Mouse (Mus musculus): Measurements from ENCODE around the gene Park7.
"Not testable (repeated sequence)": the region's sequence is repeated elsewhere in the genome, so short reads cannot be mapped to it uniquely, and the experiment has no call there.

Park7 gene

GRCm38 (mm10) chr4:150910164-150910951, 3.9 kb downstream of the Park7 start:
- DNase-seq (ENCODE audit: low spot score), result no peak

GRCm38 (mm10) chr4:150909451-150910156, 4.6 kb downstream of the Park7 start:
- DNase-seq (ENCODE audit: low spot score), result peak; percentile 97

- not testable (repeated sequence) for DNase-seq (ENCODE audit: low spot score)
Measured at GRCm38 (mm10) chr4:150908512-150908911, 5.7 kb downstream of the Park7 start.

GRCm38 (mm10) chr4:150907099-150907498, 7.1 kb downstream of the Park7 start:
- no peak for DNase-seq (ENCODE audit: low spot score)

- DNase-seq (ENCODE audit: low spot score), result peak; percentile 84
Measured at GRCm38 (mm10) chr4:150903091-150903742, 11.0 kb downstream of the Park7 start.

- DNase-seq (ENCODE audit: low spot score), result no peak
Measured at GRCm38 (mm10) chr4:150902062-150902461, 12.2 kb downstream of the Park7 start.

GRCm38 (mm10) chr4:150901651-150902050, 12.6 kb downstream of the Park7 start:
- DNase-seq (ENCODE audit: low spot score), result peak; percentile 76

- DNase-seq (ENCODE audit: low spot score), result no peak
Measured at GRCm38 (mm10) chr4:150900486-150900885, 13.8 kb downstream of the Park7 start.

GRCm38 (mm10) chr4:150898716-150899365, 15.4 kb downstream of the Park7 start:
- peak; percentile 75 for DNase-seq (ENCODE audit: low spot score)

GRCm38 (mm10) chr4:150896896-150897624, 17.2 kb downstream of the Park7 start:
- DNase-seq (ENCODE audit: low spot score), result no peak

- no peak for DNase-seq (ENCODE audit: low spot score)
Measured at GRCm38 (mm10) chr4:150894718-150895501, 19.3 kb downstream of the Park7 start.

- DNase-seq (ENCODE audit: low spot score), result no peak
Measured at GRCm38 (mm10) chr4:150891308-150891707, 22.9 kb downstream of the Park7 start.

- no peak for DNase-seq (ENCODE audit: low spot score)
Measured at GRCm38 (mm10) chr4:150889955-150890315, 24.3 kb downstream of the Park7 start.

GRCm38 (mm10) chr4:150889273-150889954, 24.8 kb downstream of the Park7 start:
- no peak for DNase-seq (ENCODE audit: low spot score)

- DNase-seq (ENCODE audit: low spot score), result no peak
Measured at GRCm38 (mm10) chr4:150888492-150888891, 25.7 kb downstream of the Park7 start.

- DNase-seq (ENCODE audit: low spot score), result no peak
Measured at GRCm38 (mm10) chr4:150887903-150888302, 26.3 kb downstream of the Park7 start.

GRCm38 (mm10) chr4:150882632-150883031, 31.6 kb downstream of the Park7 start:
- no peak for DNase-seq (ENCODE audit: low spot score)

- no peak for DNase-seq (ENCODE audit: low spot score)
Measured at GRCm38 (mm10) chr4:150880364-150880763, 33.9 kb downstream of the Park7 start.

GRCm38 (mm10) chr4:150879631-150880030, 34.6 kb downstream of the Park7 start:
- DNase-seq (ENCODE audit: low spot score), result no peak

- no peak for DNase-seq (ENCODE audit: low spot score)
Measured at GRCm38 (mm10) chr4:150875393-150875792, 38.8 kb downstream of the Park7 start.
